Mouse (Mus musculus): ENCODE measurements at regions not wholly inside any gene's neighbourhood (a gene's known extent, or its start where the extent isn't known, plus 50 kb on each side); places are given as distances from the start of the nearest gene placed in this dataset.
A peak's percentile ranks its signal among the peaks of the same experiment; 100 is the strongest.

- WGBS = 89% methylated on average over 5 of the region's 5 CpGs
- Histone ChIP-seq H3K9me3 (no peaks in the 10 kb centered on the region), H3K4me1 (peaks cover 64% of the 10 kb centered on the region), H3K27ac (no peak overlapping the region), H3K9ac (no peak overlapping the region), H3K36me3 (no peaks in the 10 kb centered on the region), H3K4me3 (no peak overlapping the region), H3K27me3 (no peaks in the 10 kb centered on the region), H3K4me2 (replicated peaks) (no peak overlapping the region)
- no peak for ATAC-seq (ENCODE audit: insufficient number of reproducible peaks, insufficient read depth, low FRiP score, low TSS enrichment)
Observed at GRCm38 (mm10) chr12:86819163-86819562, 65.4 kb downstream of the Irf2bpl start.

- no peak overlapping the region for H3K4me3 ChIP-seq
- H3K4me1 ChIP-seq = peaks cover 57% of the 10 kb centered on the region
- WGBS = 21% methylated on average over 2 of the region's 2 CpGs
- no peak for ATAC-seq (ENCODE audit: insufficient number of reproducible peaks, insufficient read depth, low FRiP score, low TSS enrichment)
- no peaks in the 10 kb centered on the region for H3K36me3 ChIP-seq
- H3K9me3 ChIP-seq = no peaks in the 10 kb centered on the region
- H3K4me2 ChIP-seq (replicated peaks) = no peak overlapping the region
- no peak overlapping the region for H3K9ac ChIP-seq
- H3K27me3 ChIP-seq = no peaks in the 10 kb centered on the region
- H3K27ac ChIP-seq = 0 out of 2 replicates have a peak overlapping the region, but pooled peaks have one; percentile 93
Observed at GRCm38 (mm10) chr12:86818201-86818600, 66.4 kb downstream of the Irf2bpl start.

DNA sequence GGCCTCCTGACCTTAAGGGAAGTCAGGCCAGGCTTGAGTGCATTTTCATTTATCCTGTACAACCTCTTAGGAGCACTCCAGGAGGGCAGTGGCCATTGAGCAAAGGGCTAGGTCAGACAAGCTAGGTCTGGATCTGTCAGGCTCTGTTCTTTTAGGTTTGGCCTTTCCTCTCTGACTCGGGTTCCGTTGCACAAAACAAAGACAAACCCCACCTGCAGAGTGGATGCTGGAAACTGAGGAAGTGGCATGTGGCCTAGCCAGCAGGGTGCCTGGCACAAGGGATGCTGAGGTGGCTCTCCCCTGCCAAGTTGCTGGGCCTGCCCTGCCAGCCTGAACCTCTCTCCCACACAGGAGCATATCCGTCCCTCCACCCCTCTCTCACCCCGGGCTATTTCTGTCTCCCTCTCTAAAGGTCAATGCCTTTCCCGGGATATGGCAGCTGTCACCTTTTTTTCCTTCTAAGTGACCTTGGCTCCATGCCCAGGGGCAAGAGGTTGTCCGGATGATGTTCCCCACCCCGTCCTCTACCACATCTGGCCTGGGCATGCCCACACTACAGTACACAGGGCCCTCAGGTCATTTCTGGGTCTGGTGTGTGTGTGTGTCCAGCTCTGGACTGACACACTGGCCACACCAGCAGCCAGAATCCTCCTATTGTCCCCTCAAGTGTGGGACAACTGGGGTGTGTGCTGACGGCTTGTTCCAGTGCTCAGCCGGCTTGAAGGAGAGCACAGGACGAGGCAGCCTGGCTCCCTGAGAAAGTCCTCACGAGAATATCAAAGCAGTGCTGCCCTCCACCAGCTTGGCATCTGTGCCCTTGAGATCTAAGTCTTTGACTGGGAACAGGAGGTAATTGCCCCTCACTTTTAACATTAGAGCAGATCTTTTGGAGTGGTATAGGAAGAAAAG, 67.6 kb downstream of the Irf2bpl start:
- Histone ChIP-seq H3K36me3 (no peaks in the 10 kb centered on the region), H3K27me3 (no peaks in the 10 kb centered on the region), H3K4me1 (peaks cover 50% of the 10 kb centered on the region), H3K27ac (peak overlapping the region; percentile 93), H3K4me2 (replicated peaks) (no peak overlapping the region), H3K9me3 (no peaks in the 10 kb centered on the region), H3K4me3 (no peak overlapping the region), H3K9ac (no peak overlapping the region)
- 28% methylated on average over 11 of the region's 11 CpGs for WGBS
- no peak for ATAC-seq (ENCODE audit: insufficient number of reproducible peaks, insufficient read depth, low FRiP score, low TSS enrichment)

DNA sequence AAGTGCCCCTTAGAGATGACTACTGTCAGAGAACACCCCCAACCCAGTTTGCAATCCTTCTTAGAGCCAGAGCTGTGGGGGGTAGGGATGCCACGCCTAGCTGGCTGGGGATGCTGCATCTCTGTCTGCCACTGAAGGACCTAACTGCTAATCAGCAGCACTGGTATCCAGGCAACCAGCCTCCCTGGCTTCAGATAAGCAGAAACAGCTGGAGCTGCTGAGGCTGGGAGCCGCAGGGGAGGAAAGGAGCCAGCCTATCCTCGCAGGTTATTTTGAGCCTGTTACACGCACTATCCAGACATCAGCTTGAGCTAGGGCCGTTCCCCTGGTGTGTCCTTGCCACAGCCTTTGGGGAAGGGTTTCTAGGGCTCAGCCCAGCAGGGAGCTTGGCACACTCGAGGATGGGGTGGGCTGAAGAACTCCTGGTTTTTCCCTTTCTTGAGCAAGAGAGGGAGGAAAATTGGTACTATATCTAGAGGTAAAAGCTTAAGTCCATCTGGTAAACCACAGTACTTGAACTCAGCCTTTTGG, 68.4 kb downstream of the Irf2bpl start:
- Histone ChIP-seq H3K4me1 (peaks cover 47% of the 10 kb centered on the region), H3K36me3 (no peaks in the 10 kb centered on the region), H3K4me3 (no peak overlapping the region), H3K9ac (no peak overlapping the region), H3K4me2 (replicated peaks) (peak overlapping the region; percentile 7; the same call in 1 of the 2 replicates), H3K27ac (peak overlapping the region; percentile 93), H3K9me3 (no peaks in the 10 kb centered on the region), H3K27me3 (no peaks in the 10 kb centered on the region)
- 4% methylated on average over 6 of the region's 6 CpGs for WGBS
- ATAC-seq (ENCODE audit: insufficient number of reproducible peaks, insufficient read depth, low FRiP score, low TSS enrichment) = peak; percentile 82

- Histone ChIP-seq H3K27me3 (no peaks in the 10 kb centered on the region), H3K9ac (no peak overlapping the region), H3K4me3 (no peak overlapping the region), H3K4me1 (peaks cover 58% of the 10 kb centered on the region), H3K36me3 (no peaks in the 10 kb centered on the region), H3K9me3 (no peaks in the 10 kb centered on the region), H3K4me2 (replicated peaks) (no peak overlapping the region), H3K27ac (peak overlapping the region; percentile 17; the same call in 1 of the 2 replicates)
- 85% methylated on average over 7 of the region's 7 CpGs for whole genome bisulfite sequencing
- ATAC-seq (ENCODE audit: insufficient number of reproducible peaks, insufficient read depth, low FRiP score, low TSS enrichment) = no peak
Observed at GRCm38 (mm10) chr12:86814740-86815139, 69.9 kb downstream of the Irf2bpl start.

Measured in embryonic facial prominence, embryonic 12.5 days (tissue).